Mouse (Mus musculus): ENCODE results near the gene Map3k4. TPM values are rescaled to one million over a fixed set of nuclear protein-coding genes. Genes with fewer than 3 reads are reported as not detected.
A peak's percentile ranks its signal among the peaks of the same experiment; 100 is the strongest.

Gene Map3k4
- polyA plus RNA-seq, 1 experiment from 2014 or later = 58.7 TPM

DNA sequence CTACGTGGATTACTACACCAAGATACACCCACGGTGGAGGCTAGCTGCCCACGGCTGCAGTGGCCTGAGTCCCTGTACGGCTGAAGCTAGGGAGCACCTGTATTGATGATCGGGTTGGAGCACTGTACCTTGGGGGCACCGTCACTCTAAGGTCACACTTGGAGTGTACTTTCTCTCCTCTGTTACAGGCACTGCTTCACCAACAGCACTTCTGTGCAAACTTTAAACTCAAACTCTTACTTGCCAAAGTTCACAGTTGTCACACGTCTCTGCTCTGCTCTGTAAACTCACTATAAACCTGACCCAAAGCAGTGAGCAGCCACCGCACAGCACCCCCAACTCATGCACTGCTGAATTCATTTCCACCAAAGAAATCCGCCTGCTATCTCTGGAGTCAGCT, 9.1 kb downstream of the Map3k4 start:
- Histone ChIP-seq H3K9me3 (replicated peaks; ENCODE audit: low read length) (no peaks in the 10 kb centered on the region), H3K4me2 (ENCODE audit: low read length) (no peak overlapping the region), H3K27ac (peak overlapping the region; percentile 42; the same call in 1 of the 2 replicates), H3K4me3 (replicated peaks; ENCODE audit: low read depth, low read length) (no peak overlapping the region), H3K4me1 (replicated peaks; ENCODE audit: insufficient read depth, low read length) (peaks cover 16% of the 10 kb centered on the region; the same call in 1 of the 2 replicates), H3K36me3 (ENCODE audit: insufficient read depth, low read length) (no peaks in the 10 kb centered on the region), H3K27me3 (ENCODE audit: insufficient read depth, low read length) (no peaks in the 10 kb centered on the region), H3K9ac (ENCODE audit: low read depth, low read length) (0 out of 2 replicates have a peak overlapping the region, but pooled peaks have one; percentile 5)
- no peak for TF ChIP-seq CTCF (IDR thresholded peaks at IDR 0.05; ENCODE audit: low read depth)
- 80% methylated on average over 9 of the region's 9 CpGs for WGBS
- ATAC-seq (replicated peaks; ENCODE audit: low FRiP score, low read depth) (0 out of 2 replicates have a peak, but pooled peaks have one; percentile 29), DNase-seq (ENCODE audit: low spot score) (no peak)

DNA sequence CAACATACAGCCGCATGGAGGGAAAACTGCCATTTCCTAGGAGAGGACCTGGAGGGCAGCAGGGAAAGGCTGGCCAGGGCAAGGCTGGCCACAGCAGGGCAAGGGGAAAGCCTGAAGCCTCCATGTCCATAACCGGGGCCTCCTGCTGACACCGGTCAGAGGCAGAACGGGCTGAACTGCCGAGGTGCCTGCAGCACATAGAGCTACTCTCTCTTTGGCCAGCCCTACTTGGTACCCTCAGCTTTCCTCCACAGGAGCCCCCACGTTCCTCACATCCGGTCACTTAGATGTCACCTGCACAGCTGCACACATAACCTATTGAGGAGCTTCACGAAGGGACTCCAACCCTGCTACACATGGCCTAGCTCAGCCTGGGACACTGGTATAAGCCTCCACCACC, 9.5 kb downstream of the Map3k4 start:
- Histone ChIP-seq H3K9me3 (replicated peaks; ENCODE audit: low read length) (no peaks in the 10 kb centered on the region), H3K27me3 (ENCODE audit: insufficient read depth, low read length) (no peaks in the 10 kb centered on the region), H3K36me3 (ENCODE audit: insufficient read depth, low read length) (no peaks in the 10 kb centered on the region), H3K4me1 (replicated peaks; ENCODE audit: insufficient read depth, low read length) (peaks cover 13% of the 10 kb centered on the region; the same call in 1 of the 2 replicates), H3K9ac (ENCODE audit: low read depth, low read length) (0 out of 2 replicates have a peak overlapping the region, but pooled peaks have one; percentile 5), H3K4me2 (ENCODE audit: low read length) (no peak overlapping the region), H3K4me3 (replicated peaks; ENCODE audit: low read depth, low read length) (no peak overlapping the region), H3K27ac (peak overlapping the region; percentile 42; the same call in 1 of the 2 replicates)
- DNase-seq (ENCODE audit: low spot score) (no peak), ATAC-seq (replicated peaks; ENCODE audit: low FRiP score, low read depth) (no peak)
- 75% methylated on average over 8 of the region's 8 CpGs for WGBS
- no peak for TF ChIP-seq CTCF (IDR thresholded peaks at IDR 0.05; ENCODE audit: low read depth)

DNA sequence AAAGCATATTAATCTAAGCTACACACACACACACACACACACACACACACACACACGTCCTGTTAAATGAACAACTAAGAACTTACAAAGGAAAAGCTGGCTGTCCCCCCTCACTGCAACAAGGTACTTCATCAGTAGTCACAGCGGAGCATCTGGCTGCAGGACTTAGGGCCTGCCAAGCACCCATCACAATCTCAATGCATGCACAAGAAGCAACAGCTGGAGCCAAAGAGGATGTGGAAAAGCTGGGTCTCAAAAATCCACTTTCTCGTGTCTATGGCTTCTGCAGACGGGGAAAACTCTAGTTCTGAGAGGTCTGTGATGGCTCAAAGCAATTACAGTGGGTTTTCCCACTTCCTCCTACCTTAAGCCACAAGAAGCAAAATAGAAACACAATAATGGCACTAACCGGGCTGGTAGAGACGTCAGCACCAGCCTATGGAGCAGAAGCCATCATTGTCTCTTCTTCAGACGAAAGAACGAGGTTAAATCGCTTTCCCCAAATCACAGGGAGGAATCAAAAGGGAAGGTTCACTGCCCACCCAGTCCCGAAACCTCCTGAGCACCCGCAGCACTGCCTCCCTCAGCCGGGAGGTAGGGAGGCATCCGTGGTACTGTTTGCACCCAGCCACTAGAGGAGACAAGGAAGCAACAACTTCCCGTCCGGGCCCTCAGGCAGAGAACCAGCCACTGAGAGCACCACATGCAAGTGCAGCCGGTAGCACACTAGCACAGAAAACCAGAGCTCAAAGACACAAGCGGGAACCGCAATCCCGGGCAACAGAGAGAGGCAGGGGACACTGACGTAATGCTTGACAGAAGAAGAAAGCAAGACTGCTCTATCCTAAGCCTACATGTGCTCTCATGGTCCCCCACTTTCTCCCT, 11.1 kb downstream of the Map3k4 start:
- H3K9ac ChIP-seq (ENCODE audit: low read depth, low read length) = no peak overlapping the region
- no peak overlapping the region for H3K4me2 ChIP-seq (ENCODE audit: low read length)
- peaks cover 11% of the 10 kb centered on the region; the same call in 1 of the 2 replicates for H3K4me1 ChIP-seq (replicated peaks; ENCODE audit: insufficient read depth, low read length)
- H3K27me3 ChIP-seq (ENCODE audit: insufficient read depth, low read length) = no peaks in the 10 kb centered on the region
- ATAC-seq (replicated peaks; ENCODE audit: low FRiP score, low read depth) (no peak), DNase-seq (ENCODE audit: low spot score) (no peak)
- 75% methylated on average over 20 of the region's 20 CpGs for WGBS
- no peak overlapping the region for H3K4me3 ChIP-seq (replicated peaks; ENCODE audit: low read depth, low read length)
- H3K36me3 ChIP-seq (ENCODE audit: insufficient read depth, low read length) = no peaks in the 10 kb centered on the region
- no peaks in the 10 kb centered on the region for H3K9me3 ChIP-seq (replicated peaks; ENCODE audit: low read length)
- no peak for TF ChIP-seq CTCF (IDR thresholded peaks at IDR 0.05; ENCODE audit: low read depth)
- no peak overlapping the region for H3K27ac ChIP-seq

DNA sequence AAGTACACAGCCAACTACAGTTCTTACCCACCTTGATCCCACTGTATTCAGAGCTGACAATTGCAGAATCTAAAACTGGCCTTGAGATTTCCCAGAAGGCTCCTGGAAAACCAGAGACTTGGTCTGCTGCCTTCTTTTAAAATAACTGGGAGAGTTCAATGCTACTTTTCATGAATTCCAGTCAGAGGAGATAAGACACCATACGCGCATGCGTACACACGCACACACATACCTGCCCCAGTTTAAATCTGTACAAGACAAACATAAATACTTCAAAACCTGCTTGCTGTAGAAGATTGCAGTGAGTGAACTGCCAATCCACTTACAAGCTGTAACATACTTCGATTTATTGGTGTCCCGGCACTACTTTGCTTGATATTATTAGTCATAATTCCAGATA, 13.9 kb downstream of the Map3k4 start:
- H3K4me1 ChIP-seq (replicated peaks; ENCODE audit: insufficient read depth, low read length) = peaks cover 9% of the 10 kb centered on the region; the same call in 1 of the 2 replicates
- DNase-seq (ENCODE audit: low spot score) (no peak), ATAC-seq (replicated peaks; ENCODE audit: low FRiP score, low read depth) (no peak)
- 90% methylated on average over 6 of the region's 6 CpGs for WGBS
- H3K4me2 ChIP-seq (ENCODE audit: low read length) = no peak overlapping the region
- H3K27me3 ChIP-seq (ENCODE audit: insufficient read depth, low read length) = no peaks in the 10 kb centered on the region
- H3K4me3 ChIP-seq (replicated peaks; ENCODE audit: low read depth, low read length) = no peak overlapping the region
- no peak overlapping the region for H3K9ac ChIP-seq (ENCODE audit: low read depth, low read length)
- H3K36me3 ChIP-seq (ENCODE audit: insufficient read depth, low read length) = no peaks in the 10 kb centered on the region
- H3K27ac ChIP-seq = no peak overlapping the region
- no peaks in the 10 kb centered on the region for H3K9me3 ChIP-seq (replicated peaks; ENCODE audit: low read length)
- no peak for TF ChIP-seq CTCF (IDR thresholded peaks at IDR 0.05; ENCODE audit: low read depth)

DNA sequence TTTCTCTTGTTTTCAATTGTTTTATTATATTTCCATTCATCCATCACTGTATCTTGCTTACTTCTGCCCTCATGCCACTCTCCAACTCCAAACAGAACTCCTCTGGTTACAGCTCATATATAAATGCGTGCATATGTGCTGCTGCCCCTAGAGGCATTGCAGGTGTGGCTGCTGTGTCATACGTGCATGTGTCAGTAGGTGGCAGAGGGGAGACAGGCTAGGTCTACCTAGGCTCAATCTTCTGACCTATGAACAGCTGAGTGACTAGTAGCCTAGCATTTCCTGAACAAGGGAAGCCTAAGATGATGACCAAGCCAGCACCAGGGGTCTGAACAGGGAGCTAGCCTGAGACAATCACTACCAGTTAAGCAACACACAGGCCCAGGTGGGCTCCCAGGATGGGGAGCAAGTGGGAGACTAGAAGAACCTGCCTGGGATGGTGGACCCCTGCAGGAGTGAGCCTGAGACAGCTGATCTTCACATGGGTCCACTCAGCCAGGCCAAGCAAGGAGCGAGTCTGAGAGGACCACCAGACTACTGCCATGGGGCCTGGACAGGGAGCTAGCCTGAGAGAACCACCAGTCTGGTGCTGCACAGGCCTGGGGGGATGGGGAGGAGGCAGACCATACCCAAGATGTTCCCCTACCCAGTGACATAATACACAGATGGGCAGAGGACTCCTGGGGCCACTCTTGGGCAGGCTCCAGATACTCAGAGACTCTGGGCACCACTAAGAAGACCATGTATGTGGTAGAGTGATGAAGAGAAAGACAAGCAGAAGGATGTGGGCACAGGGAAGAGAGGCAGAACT, 17.5 kb downstream of the Map3k4 start:
- WGBS = 46% methylated on average over 3 of the region's 3 CpGs
- peak; percentile 71 for DNase-seq (ENCODE audit: low spot score)
- Histone ChIP-seq H3K27me3 (ENCODE audit: insufficient read depth, low read length) (no peaks in the 10 kb centered on the region), H3K4me2 (ENCODE audit: low read length) (no peak overlapping the region), H3K27ac (no peak overlapping the region), H3K36me3 (ENCODE audit: insufficient read depth, low read length) (no peaks in the 10 kb centered on the region), H3K4me1 (replicated peaks; ENCODE audit: insufficient read depth, low read length) (0 out of 2 replicates have a peak, but pooled peaks cover 10% of the 10 kb centered on the region), H3K9ac (ENCODE audit: low read depth, low read length) (no peak overlapping the region), H3K9me3 (replicated peaks; ENCODE audit: low read length) (no peaks in the 10 kb centered on the region), H3K4me3 (replicated peaks; ENCODE audit: low read depth, low read length) (no peak overlapping the region)
- TF ChIP-seq CTCF (IDR thresholded peaks at IDR 0.05; ENCODE audit: low read depth) = peak; percentile 95
- ATAC-seq (replicated peaks; ENCODE audit: low FRiP score, low read depth) = peak; percentile 81

DNA sequence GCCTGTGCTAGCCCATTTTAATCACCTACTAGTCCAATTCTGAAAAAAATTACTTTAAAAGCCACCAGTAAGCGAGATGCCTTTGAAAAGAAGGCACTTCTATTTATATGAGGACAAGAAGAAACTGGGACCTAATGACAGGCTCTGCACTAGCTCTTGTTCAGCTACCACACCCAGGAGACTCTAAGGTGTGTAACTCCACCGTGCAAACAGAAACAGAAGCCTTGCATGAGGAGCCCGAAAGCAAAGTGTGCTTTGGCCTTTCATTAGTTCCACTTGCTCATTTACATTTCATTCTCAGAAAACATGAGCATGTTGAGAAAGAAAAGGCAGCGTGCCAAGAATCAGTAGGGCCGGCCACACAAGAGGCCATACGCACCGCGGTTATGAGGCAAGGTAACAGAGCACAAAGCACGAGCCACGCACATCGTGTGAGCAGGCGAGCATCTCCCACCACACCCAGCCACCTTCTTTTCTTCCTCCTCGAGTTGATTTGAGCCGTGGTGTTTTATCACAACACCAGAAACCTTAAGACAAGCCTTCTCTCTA, 18.4 kb downstream of the Map3k4 start:
- Histone ChIP-seq H3K9me3 (replicated peaks; ENCODE audit: low read length) (no peaks in the 10 kb centered on the region), H3K4me2 (ENCODE audit: low read length) (no peak overlapping the region), H3K9ac (ENCODE audit: low read depth, low read length) (no peak overlapping the region), H3K4me1 (replicated peaks; ENCODE audit: insufficient read depth, low read length) (0 out of 2 replicates have a peak, but pooled peaks cover 10% of the 10 kb centered on the region), H3K27me3 (ENCODE audit: insufficient read depth, low read length) (no peaks in the 10 kb centered on the region), H3K4me3 (replicated peaks; ENCODE audit: low read depth, low read length) (no peak overlapping the region), H3K27ac (no peak overlapping the region), H3K36me3 (ENCODE audit: insufficient read depth, low read length) (no peaks in the 10 kb centered on the region)
- 74% methylated on average over 14 of the region's 14 CpGs for WGBS
- no peak for DNase-seq (ENCODE audit: low spot score)
- no peak for ATAC-seq (replicated peaks; ENCODE audit: low FRiP score, low read depth)
- TF ChIP-seq CTCF (IDR thresholded peaks at IDR 0.05; ENCODE audit: low read depth) = no peak
